Mouse (Mus musculus) retina, postnatal 1 day (tissue): ENCODE results near the gene Slc47a1.
"Not testable (repeated sequence)": the region's sequence is repeated elsewhere in the genome, so short reads cannot be mapped to it uniquely, and the experiment has no call there.

Source experiments
- DNase-seq: peaks from one replicate; pipeline ENCODE4 v3.0.0-alpha.2; 2012

Slc47a1 gene

DNA sequence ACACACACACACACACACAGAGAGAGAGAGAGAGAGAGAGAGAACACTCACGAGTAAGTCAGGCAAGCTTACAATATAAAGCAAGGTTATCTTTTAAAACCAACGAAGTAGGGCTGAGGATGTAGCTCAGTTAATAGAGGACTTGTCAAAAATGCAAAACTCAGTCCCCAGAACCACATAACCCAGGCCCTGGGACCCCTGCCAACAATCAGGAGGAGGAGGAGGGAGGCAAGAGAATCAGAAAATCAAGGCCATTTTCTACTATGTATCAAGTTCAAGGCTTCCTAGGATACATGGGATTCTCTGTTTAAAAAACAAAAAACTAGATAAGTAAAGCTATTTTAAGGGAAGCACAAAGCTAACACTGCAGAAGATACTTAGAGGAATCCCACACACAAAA lies 61.3 kb downstream of the Slc47a1 start:
- DNase-seq, result no peak

DNA sequence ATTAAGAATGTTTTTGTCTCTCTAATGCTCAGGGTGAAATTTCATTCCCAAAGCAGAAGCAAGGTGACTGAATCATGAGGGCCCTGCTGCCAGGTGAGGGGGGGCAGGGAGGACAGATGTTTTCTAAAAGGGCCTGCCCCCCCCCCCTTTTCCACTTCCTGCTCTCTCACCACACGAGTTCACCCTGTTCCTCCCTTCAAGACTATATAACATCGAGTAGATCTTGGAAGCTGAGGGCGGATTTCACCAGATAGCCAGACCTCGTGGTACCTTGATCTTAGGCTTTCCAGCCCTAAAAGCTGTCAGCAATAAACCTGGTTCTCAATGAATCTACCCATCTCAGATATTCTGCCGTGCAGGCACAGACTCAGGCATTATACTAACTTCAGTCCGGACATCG lies 67.8 kb downstream of the Slc47a1 start:
- no peak for DNase-seq

DNA sequence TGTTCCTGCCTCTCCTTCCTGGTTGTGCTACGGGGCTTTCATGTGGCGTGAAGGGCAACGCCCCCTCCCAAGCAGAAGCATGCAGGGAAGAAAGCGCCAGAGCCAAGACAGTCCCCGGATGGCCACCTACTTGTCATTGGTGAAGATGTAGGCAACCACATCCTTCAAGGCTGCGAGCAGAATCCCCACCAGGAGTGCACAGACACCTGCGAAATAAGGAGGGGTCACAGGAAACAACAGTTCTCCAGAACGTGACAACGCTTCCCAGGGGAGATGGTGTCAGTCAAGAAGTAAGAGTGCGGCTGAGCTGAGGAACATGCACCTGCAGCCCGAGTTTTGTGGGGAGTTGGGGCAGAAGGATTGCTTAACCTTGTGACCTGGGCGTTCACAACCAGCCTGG lies 68.3 kb downstream of the Slc47a1 start:
- DNase-seq, result no peak

- no peak for DNase-seq
Observed at GRCm38 (mm10) chr11:61307795-61308194, 70.3 kb downstream of the Slc47a1 start.

- peak; percentile 68 for DNase-seq
Observed at GRCm38 (mm10) chr11:61305377-61305776, 72.8 kb downstream of the Slc47a1 start.

GRCm38 (mm10) chr11:61304535-61304934 lies 73.6 kb downstream of the Slc47a1 start:
- DNase-seq, result not testable (repeated sequence)

DNA sequence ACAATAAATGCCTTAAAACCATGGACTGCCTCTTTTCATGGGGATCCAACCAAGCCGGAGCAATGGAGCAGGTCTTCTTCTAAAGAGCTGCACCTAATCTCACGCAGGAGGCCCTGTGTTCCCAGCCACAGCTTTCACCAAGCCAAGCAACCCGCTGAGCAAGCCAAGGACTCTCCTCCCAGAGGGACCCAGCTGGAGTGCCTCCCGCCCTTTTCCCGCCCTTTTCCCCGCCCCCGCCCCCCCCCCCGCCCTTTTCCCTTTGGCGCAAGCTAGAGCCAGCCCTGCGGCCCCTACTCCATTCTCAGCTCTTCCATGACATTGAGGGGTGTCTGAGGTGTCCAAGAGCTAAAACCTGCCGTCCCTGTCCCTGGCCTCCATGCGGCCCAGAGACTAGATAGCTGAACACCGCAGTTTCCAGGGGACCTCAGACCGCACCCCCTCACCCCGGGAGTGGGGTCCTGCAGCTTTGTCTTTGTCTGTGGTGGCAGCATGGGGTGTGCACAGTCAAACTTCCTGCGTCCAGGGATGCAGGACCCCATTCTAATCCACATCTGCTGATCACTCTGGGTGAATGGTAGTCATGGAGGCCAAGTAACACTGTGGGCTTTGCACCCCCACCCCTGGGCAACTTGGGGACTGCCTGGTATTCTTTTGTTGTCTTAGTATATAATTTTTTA lies 77.3 kb downstream of the Slc47a1 start:
- peak; percentile 35 for DNase-seq

- no peak for DNase-seq
Observed at GRCm38 (mm10) chr11:61300205-61300604, 77.9 kb downstream of the Slc47a1 start.

DNA sequence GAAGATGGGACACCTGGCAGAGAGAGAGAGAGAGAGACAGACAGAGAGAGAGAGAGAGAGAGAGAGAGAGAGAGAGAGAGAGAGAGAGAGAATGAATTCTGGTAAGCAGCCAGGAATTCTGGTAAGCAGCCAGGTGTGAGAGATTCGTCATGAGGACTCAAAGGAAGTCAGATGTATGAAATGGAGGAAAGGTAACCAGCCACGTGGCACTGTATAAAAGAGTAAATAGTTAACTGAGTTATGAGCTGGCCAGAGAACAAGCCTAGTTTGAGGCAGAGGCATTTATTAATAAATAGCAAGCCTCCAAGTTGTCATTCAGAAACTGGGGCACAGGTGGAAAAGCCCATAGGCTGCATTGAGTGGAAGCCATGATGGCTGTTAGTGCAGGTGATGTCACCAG lies 80.2 kb downstream of the Slc47a1 start:
- DNase-seq, result no peak

- no peak for DNase-seq
Observed at GRCm38 (mm10) chr11:61297326-61297725, 80.8 kb downstream of the Slc47a1 start.

DNA sequence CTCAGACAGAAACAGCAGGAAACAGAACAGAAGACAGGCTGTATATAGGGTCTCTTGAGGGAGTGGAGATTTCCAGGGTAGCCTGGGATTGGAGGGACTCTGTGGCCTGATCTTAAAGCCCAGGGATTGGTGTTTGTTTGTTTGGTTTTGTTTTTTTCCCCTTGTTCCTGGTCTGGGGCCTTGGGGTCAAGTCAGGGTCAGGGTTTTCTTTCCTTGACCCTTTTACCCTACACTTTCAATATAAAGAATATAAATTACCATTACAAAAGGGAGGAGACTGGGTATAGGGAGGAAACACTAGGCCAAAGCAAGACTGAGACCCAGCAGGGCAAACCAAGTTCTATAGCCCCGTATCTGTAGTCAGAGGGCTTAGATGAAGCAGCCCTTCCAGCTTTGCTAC lies 81.6 kb downstream of the Slc47a1 start:
- DNase-seq, result no peak

GRCm38 (mm10) chr11:61295556-61295955 lies 82.6 kb downstream of the Slc47a1 start:
- DNase-seq, result no peak

- no peak for DNase-seq
Observed at GRCm38 (mm10) chr11:61294431-61294830, 83.7 kb downstream of the Slc47a1 start.
